Mouse (Mus musculus) liver, embryonic 14.5 days (tissue): ENCODE data around the gene Ppp6r1. TPM values are rescaled to one million over a fixed set of nuclear protein-coding genes. Genes with fewer than 3 reads are reported as not detected.

ENCODE experiments used
- ATAC-seq: fragments of 200-750 bp; cut with Nextera tagmentation; 2 replicates; pipeline ENCODE4 v1.8.0; 2017; ENCODE audit warnings: moderate number of reproducible peaks, mild to moderate bottlenecking, moderate library complexity; ENCODE audit not compliant: insufficient read depth
- DNase-seq, 3 experiments: peaks; one replicate each; pipeline ENCODE4 v3.0.0-alpha.2; 2012 to 2013; ENCODE audit warnings: low read depth in 3 of 3, low spot score in 3 of 3
- H3K27ac ChIP-seq: fragments of 300-500 bp; sonication (generic); 2 replicates; pipeline ENCODE4 v1.5.1; 2014; ENCODE audit warnings: moderate library complexity, mild to moderate bottlenecking, control low read depth, inconsistent platforms
- H3K27me3 ChIP-seq: fragments of 300-500 bp; sonication (generic); 2 replicates; pipeline ENCODE4 v1.6.1; 2014; ENCODE audit warnings: mild to moderate bottlenecking, low read length, moderate library complexity; ENCODE audit not compliant: control insufficient read depth, insufficient read depth
- H3K36me3 ChIP-seq: fragments of 300-500 bp; sonication (generic); replicated peaks from 2 replicates; pipeline ENCODE4 v1.6.1; 2014; ENCODE audit warnings: low read depth; ENCODE audit not compliant: control insufficient read depth, insufficient read depth
- H3K4me1 ChIP-seq, 2 experiments: fragments of 200-500 bp in 1 of 2; fragments of 300-500 bp in 1 of 2; sonication (generic) in 1 of 2; replicated peaks; 2 replicates each; pipeline ENCODE4 v1.6.1; 2012 to 2014; ENCODE audit warnings: antibody characterized with exemption in 1 of 2, inconsistent platforms in 1 of 2, low read length in 1 of 2; ENCODE audit not compliant: control insufficient read depth in 2 of 2, insufficient read depth in 2 of 2
- H3K4me2 ChIP-seq: fragments of 300-500 bp; sonication (generic); 2 replicates; pipeline ENCODE4 v1.6.1; 2014; ENCODE audit warnings: low read depth, mild to moderate bottlenecking, control low read depth, moderate library complexity
- H3K4me3 ChIP-seq, 2 experiments: fragments of 200-500 bp in 1 of 2; fragments of 300-500 bp in 1 of 2; sonication (generic) in 1 of 2; 2 replicates each; pipeline ENCODE4 v1.5.1; 2012 to 2014; ENCODE audit warnings: low read depth in 2 of 2, low read length in 2 of 2, mild to moderate bottlenecking in 2 of 2, control low read depth in 1 of 2, inconsistent platforms in 1 of 2, moderate library complexity in 1 of 2; ENCODE audit not compliant: insufficient read depth in 1 of 2
- H3K9ac ChIP-seq: fragments of 300-500 bp; sonication (generic); replicated peaks from 2 replicates; pipeline ENCODE4 v1.6.1; 2014; ENCODE audit warnings: mild to moderate bottlenecking, control low read depth, moderate library complexity
- H3K9me3 ChIP-seq: fragments of 300-500 bp; sonication (generic); 2 replicates; pipeline ENCODE4 v1.6.1; 2016; ENCODE audit warnings: low read length, mixed read lengths; ENCODE audit not compliant: control insufficient read depth
- CTCF ChIP-seq: IDR thresholded peaks from 2 replicates; pipeline ENCODE4 v1.5.1; 2016; ENCODE audit warnings: antibody characterized with exemption, low read depth, control low read depth
- EP300 ChIP-seq: IDR thresholded peaks from 2 replicates; pipeline ENCODE4 v1.6.1; 2016; ENCODE audit warnings: antibody characterized with exemption, low read depth
- WGBS: fragments of 180-500 bp; shearing (Covaris S2); extraction: QIAGEN DNeasy Blood & Tissue Kit; methylation state at CpG from one replicate; pipeline ENCODE4 v1.1.7; 2014; ENCODE audit not compliant: insufficient replicate concordance; 5-methylcytosine and 5-hydroxymethylcytosine counted together
- polyA plus RNA-seq, 2 experiments: library from polyadenylated mRNA; depleted of rRNA in 1 of 2; stranded (reverse) in 1 of 2; unstranded in 1 of 2; fragments of >200 nt; fragmentation: Nextera tagmentation in 1 of 2; extraction: Ambion mirVana in 1 of 2; gene quantifications; 2 replicates each; pipeline versions ENCODE4 v1.2.1 to v1.2.3; 2012 to 2014

Gene Ppp6r1
- polyA plus RNA-seq, 2 experiments, result 4.3 to 33.6 TPM

DNA sequence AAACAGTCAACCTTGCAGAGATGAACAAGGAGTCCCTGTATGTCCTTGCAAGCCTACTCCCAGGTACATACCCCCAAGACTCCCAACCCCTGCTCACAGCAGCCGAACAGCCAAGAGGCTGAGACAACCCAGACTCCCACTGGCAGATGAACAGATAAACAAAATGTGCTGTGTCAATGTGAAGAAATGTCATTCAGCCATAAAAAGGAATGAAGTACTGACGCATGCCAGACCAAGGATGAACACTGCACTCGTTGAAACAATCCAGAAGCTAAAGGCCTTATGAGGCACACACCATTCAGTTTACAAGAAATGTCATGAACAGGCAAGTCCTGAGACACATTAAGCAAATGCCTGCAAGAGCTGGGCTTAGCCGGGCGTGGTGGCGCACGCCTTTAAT is 16.4 kb upstream of the Ppp6r1 start:
- peaks cover 23 to 26% of the 10 kb centered on the region in 2 experiments for H3K4me1 ChIP-seq
- WGBS, result 76% methylated on average over 7 of the region's 7 CpGs
- peaks cover 5% of the 10 kb centered on the region for H3K36me3 ChIP-seq
- no peaks in the 10 kb centered on the region for H3K27me3 ChIP-seq
- no peak overlapping the region for H3K9ac ChIP-seq
- TF ChIP-seq EP300 (no peak), CTCF (no peak)
- DNase-seq (no peak), ATAC-seq (no peak)
- H3K4me3 ChIP-seq, result no peak overlapping the region
- H3K27ac ChIP-seq, result no peak overlapping the region
- H3K4me2 ChIP-seq, result no peak overlapping the region
- no peaks in the 10 kb centered on the region for H3K9me3 ChIP-seq

GRCm38 (mm10) chr7:4674114-4674731 is 15.4 kb upstream of the Ppp6r1 start:
- DNase-seq, result no peak
- Histone ChIP-seq H3K4me1 (peaks cover 29 to 32% of the 10 kb centered on the region in 2 experiments), H3K27ac (no peak overlapping the region), H3K9me3 (no peaks in the 10 kb centered on the region), H3K4me2 (no peak overlapping the region), H3K27me3 (no peaks in the 10 kb centered on the region), H3K4me3 (no peak overlapping the region), H3K9ac (no peak overlapping the region), H3K36me3 (peaks cover 5% of the 10 kb centered on the region)
- 79% methylated on average over 12 of the region's 12 CpGs for WGBS
- no peak for ATAC-seq
- no peak for TF ChIP-seq EP300

GRCm38 (mm10) chr7:4671956-4672355 is 13.1 kb upstream of the Ppp6r1 start:
- no peak overlapping the region for H3K4me3 ChIP-seq
- ATAC-seq (no peak), DNase-seq (no peak)
- peaks cover 29 to 34% of the 10 kb centered on the region in 2 experiments for H3K4me1 ChIP-seq
- H3K27ac ChIP-seq, result no peak overlapping the region; the same call in 1 of the 2 replicates
- H3K4me2 ChIP-seq, result no peak overlapping the region
- H3K9me3 ChIP-seq, result no peaks in the 10 kb centered on the region
- WGBS, result 66% methylated on average over 4 of the region's 4 CpGs
- TF ChIP-seq EP300 (no peak), CTCF (no peak)
- no peaks in the 10 kb centered on the region for H3K27me3 ChIP-seq
- H3K36me3 ChIP-seq, result peaks cover 2% of the 10 kb centered on the region; the same call in 1 of the 2 replicates
- no peak overlapping the region for H3K9ac ChIP-seq

- WGBS, result 21% methylated on average over 8 of the region's 8 CpGs
- Histone ChIP-seq H3K9ac (peak overlapping the region; percentile 38), H3K27ac (peak overlapping the region; percentile 86), H3K4me1 (peaks cover 29 to 34% of the 10 kb centered on the region in 2 experiments), H3K27me3 (no peaks in the 10 kb centered on the region), H3K4me3 (peak overlapping the region in 1 of 2 experiments; percentile 13; a peak in 1 of 4 replicates), H3K4me2 (peak overlapping the region; percentile 61), H3K9me3 (no peaks in the 10 kb centered on the region), H3K36me3 (peaks cover 3% of the 10 kb centered on the region; the same call in 1 of the 2 replicates)
- peak; percentile 94 for TF ChIP-seq EP300
- no peak for TF ChIP-seq CTCF
- peak; percentile 98 for ATAC-seq
- DNase-seq, result peak; percentile 82 to 87 (median 82)
Measured at GRCm38 (mm10) chr7:4670655-4671255, 11.9 kb upstream of the Ppp6r1 start.

GRCm38 (mm10) chr7:4669156-4669555 is 10.3 kb upstream of the Ppp6r1 start:
- ATAC-seq (no peak), DNase-seq (no peak)
- H3K27me3 ChIP-seq, result no peaks in the 10 kb centered on the region
- H3K36me3 ChIP-seq, result peaks cover 3% of the 10 kb centered on the region; the same call in 1 of the 2 replicates
- 89% methylated on average over 9 of the region's 9 CpGs for WGBS
- no peaks in the 10 kb centered on the region for H3K9me3 ChIP-seq
- H3K4me3 ChIP-seq, result no peak overlapping the region
- H3K4me1 ChIP-seq, result peaks cover 22 to 29% of the 10 kb centered on the region in 2 experiments
- H3K27ac ChIP-seq, result no peak overlapping the region
- no peak overlapping the region for H3K9ac ChIP-seq
- TF ChIP-seq CTCF (no peak), EP300 (no peak)
- no peak overlapping the region for H3K4me2 ChIP-seq
